In genomic region chr2:84727172-84727858, GRCm38 (mm10) we compare ENCODE assay signal across 7 mouse cellular contexts. TPM values are rescaled to one million over a fixed set of nuclear protein-coding genes. Genes with fewer than 3 reads are reported as not detected.
DNase-seq lines count a peak whose midpoint lies in the region; ATAC-seq lines count a peak whose summit lies in the region.

TSS of gene Clp1 (minus strand) at chr2:84727350.

- H3K4me3 ChIP-seq in embryonic facial prominence, embryonic 12.5 days, result peak within 1 kb of the TSS; percentile 73
- H3K4me3 ChIP-seq in limb, embryonic 11.5 days (ENCODE audit: low read depth, low read length), result peak within 1 kb of the TSS; percentile 60
- peak within 1 kb of the TSS; percentile 65 for H3K4me3 ChIP-seq in midbrain, embryonic 14.5 days (replicated peaks; ENCODE audit: low read depth, low read length)

- peak; percentile 93 for DNase-seq in adrenal gland, postnatal 25 days
- peak; percentile 99 for DNase-seq in heart, adult 11 months
- DNase-seq in kidney, adult 18-20 months, result peak; percentile 98
- peak; percentile 98 for DNase-seq in limb, embryonic 11.5 days (ENCODE audit: low spot score)
- peak; percentile 99 for DNase-seq in midbrain, embryonic 14.5 days
- DNase-seq in spleen, adult 18-20 months, result peak; percentile 94 to 96

- under 1% methylated on average over 39 of the region's 39 CpGs for WGBS in embryonic facial prominence, embryonic 12.5 days
- under 1% methylated on average over 39 of the region's 39 CpGs for WGBS in limb, embryonic 11.5 days
- WGBS in midbrain, embryonic 14.5 days, result under 1% methylated on average over 39 of the region's 39 CpGs

- H3K9ac ChIP-seq in embryonic facial prominence, embryonic 12.5 days, result peak within 1 kb of the TSS; percentile 64
- H3K9ac ChIP-seq in limb, embryonic 11.5 days (ENCODE audit: low read length), result peak within 1 kb of the TSS; percentile 61
- H3K9ac ChIP-seq in midbrain, embryonic 14.5 days (replicated peaks; ENCODE audit: low read length), result peak within 1 kb of the TSS; percentile 57

- H3K27ac ChIP-seq in embryonic facial prominence, embryonic 12.5 days, result peak within 1 kb of the TSS; percentile 81
- peak within 1 kb of the TSS; percentile 38; the same call in 1 of the 2 replicates for H3K27ac ChIP-seq in limb, embryonic 11.5 days (replicated peaks; ENCODE audit: low read depth, low read length)
- peak within 1 kb of the TSS; percentile 78 for H3K27ac ChIP-seq in midbrain, embryonic 14.5 days (replicated peaks; ENCODE audit: low read depth, low read length)

- peak; percentile 94 for ATAC-seq in embryonic facial prominence, embryonic 12.5 days (ENCODE audit: insufficient number of reproducible peaks, insufficient read depth, low FRiP score, low TSS enrichment)
- peak; percentile 94 for ATAC-seq in limb, embryonic 11.5 days (ENCODE audit: insufficient number of reproducible peaks, low FRiP score, low TSS enrichment, low read depth)
- ATAC-seq in midbrain, embryonic 14.5 days (ENCODE audit: low FRiP score, low TSS enrichment), result peak; percentile 94

- peaks cover 12% of the 10 kb centered on the region for H3K4me1 ChIP-seq in embryonic facial prominence, embryonic 12.5 days
- H3K4me1 ChIP-seq in limb, embryonic 11.5 days (ENCODE audit: control insufficient read depth, insufficient read depth, low read length), result no peaks in the 10 kb centered on the region
- peaks cover 20% of the 10 kb centered on the region for H3K4me1 ChIP-seq in midbrain, embryonic 14.5 days (ENCODE audit: control insufficient read depth, insufficient read depth, low read length)

- H3K9me3 ChIP-seq in embryonic facial prominence, embryonic 12.5 days, result no peaks in the 10 kb centered on the region
- no peaks in the 10 kb centered on the region for H3K9me3 ChIP-seq in limb, embryonic 11.5 days (ENCODE audit: control insufficient read depth, low read length)
- no peaks in the 10 kb centered on the region for H3K9me3 ChIP-seq in midbrain, embryonic 14.5 days (ENCODE audit: control insufficient read depth, low read length)

- H3K36me3 ChIP-seq in embryonic facial prominence, embryonic 12.5 days, result peaks cover 22% of the 10 kb centered on the region
- peaks cover 5% of the 10 kb centered on the region; the same call in 1 of the 2 replicates for H3K36me3 ChIP-seq in limb, embryonic 11.5 days (ENCODE audit: control insufficient read depth, insufficient read depth, low read length)
- peaks cover 29% of the 10 kb centered on the region for H3K36me3 ChIP-seq in midbrain, embryonic 14.5 days (ENCODE audit: control insufficient read depth, insufficient read depth, low read length)

- peak within 1 kb of the TSS; percentile 93 for H3K4me2 ChIP-seq in embryonic facial prominence, embryonic 12.5 days (replicated peaks)
- H3K4me2 ChIP-seq in limb, embryonic 11.5 days (ENCODE audit: low read depth, severe bottlenecking), result peak within 1 kb of the TSS; percentile 85
- peak within 1 kb of the TSS; percentile 90 for H3K4me2 ChIP-seq in midbrain, embryonic 14.5 days (ENCODE audit: low read length)

- H3K27me3 ChIP-seq in embryonic facial prominence, embryonic 12.5 days, result no peaks in the 10 kb centered on the region
- no peaks in the 10 kb centered on the region for H3K27me3 ChIP-seq in limb, embryonic 11.5 days (ENCODE audit: control insufficient read depth, insufficient read depth, low read length)
- no peaks in the 10 kb centered on the region for H3K27me3 ChIP-seq in midbrain, embryonic 14.5 days (ENCODE audit: control insufficient read depth, insufficient read depth, low read length)

RNA-seq across cellular contexts. Expression of gene Clp1, which starts in this region (rescaled TPM):
- 12.3 and 13.9 TPM in 2 replicates for total RNA-seq in adrenal gland, postnatal 25 days (2021)
- polyA plus RNA-seq in embryonic facial prominence, embryonic 12.5 days (2016; fragmentation: Nextera tagmentation; extraction: Ambion mirVana), result 41.9 and 43.8 TPM in 2 replicates
- polyA plus RNA-seq in limb, embryonic 11.5 days (2014; fragmentation: Nextera tagmentation; extraction: Ambion mirVana), result 57.3 and 57.6 TPM in 2 replicates
- polyA plus RNA-seq in midbrain, embryonic 14.5 days (2014; fragmentation: Nextera tagmentation; extraction: Ambion mirVana), result 23.3 and 25.4 TPM in 2 replicates

Comparison
In these comparisons a context has a peak if more than half of its experiments do, and no peak if none do; other contexts are left out.
1. Peak in every context shown above with its lines: DNase-seq, ATAC-seq, H3K4me3 ChIP-seq and H3K27ac ChIP-seq.